Mouse (Mus musculus): ENCODE measurements at regions not wholly inside any gene's neighbourhood (a gene's known extent, or its start where the extent isn't known, plus 50 kb on each side); places are given as distances from the start of the nearest gene placed in this dataset.

GRCm38 (mm10) chr9:52330652-52331051, 162.3 kb upstream of the Zc3h12c start:
- DNase-seq (ENCODE audit: low spot score in 2 of 2), result no peak
- no peak overlapping the region for H3K4me3 ChIP-seq
- H3K27ac ChIP-seq, result no peak overlapping the region
- TF ChIP-seq CTCF (conservative IDR thresholded peaks at IDR 0.05), result no peak

- no peak for DNase-seq (ENCODE audit: low spot score in 2 of 2)
- no peak for TF ChIP-seq CTCF (conservative IDR thresholded peaks at IDR 0.05)
- no peak overlapping the region for H3K4me3 ChIP-seq
- H3K27ac ChIP-seq, result no peak overlapping the region
Measured at GRCm38 (mm10) chr9:52324347-52324746, 156.0 kb upstream of the Zc3h12c start.

- H3K4me3 ChIP-seq, result no peak overlapping the region
- no peak overlapping the region for H3K27ac ChIP-seq
- TF ChIP-seq CTCF (conservative IDR thresholded peaks at IDR 0.05), result peak; percentile 60
- DNase-seq (ENCODE audit: low spot score in 2 of 2), result no peak
Measured at GRCm38 (mm10) chr9:52323757-52324156, 155.4 kb upstream of the Zc3h12c start.

GRCm38 (mm10) chr9:52323226-52323625, 154.9 kb upstream of the Zc3h12c start:
- TF ChIP-seq CTCF (conservative IDR thresholded peaks at IDR 0.05), result no peak
- Histone ChIP-seq H3K4me3 (no peak overlapping the region), H3K27ac (no peak overlapping the region)
- DNase-seq (ENCODE audit: low spot score in 2 of 2), result no peak

- DNase-seq (ENCODE audit: low spot score in 2 of 2), result no peak
- no peak overlapping the region for H3K4me3 ChIP-seq
- TF ChIP-seq CTCF (conservative IDR thresholded peaks at IDR 0.05), result no peak
- H3K27ac ChIP-seq, result no peak overlapping the region
Measured at GRCm38 (mm10) chr9:52301521-52301920, 133.1 kb upstream of the Zc3h12c start.

GRCm38 (mm10) chr9:52298329-52298728, 130.0 kb upstream of the Zc3h12c start:
- H3K4me3 ChIP-seq, result no peak overlapping the region
- peak; percentile 88 for TF ChIP-seq CTCF (conservative IDR thresholded peaks at IDR 0.05)

GRCm38 (mm10) chr9:52294699-52295098, 126.3 kb upstream of the Zc3h12c start:
- no peak for DNase-seq (ENCODE audit: low spot score in 2 of 2)
- TF ChIP-seq CTCF (conservative IDR thresholded peaks at IDR 0.05), result no peak
- H3K4me3 ChIP-seq, result no peak overlapping the region
- H3K27ac ChIP-seq, result no peak overlapping the region

More at GRCm38 (mm10) chr9:52298329-52298728, 130.0 kb upstream of the Zc3h12c start:
- H3K27ac ChIP-seq, result no peak overlapping the region
- peak; percentile 26 to 55 for DNase-seq (ENCODE audit: low spot score in 2 of 2)

- H3K4me3 ChIP-seq, result no peak overlapping the region
- no peak for TF ChIP-seq CTCF (conservative IDR thresholded peaks at IDR 0.05)
- no peak for DNase-seq (ENCODE audit: low spot score in 2 of 2)
- H3K27ac ChIP-seq, result no peak overlapping the region
Measured at GRCm38 (mm10) chr9:52289069-52289468, 120.7 kb upstream of the Zc3h12c start.

- no peak overlapping the region for H3K27ac ChIP-seq
- no peak for DNase-seq (ENCODE audit: low spot score in 2 of 2)
- no peak; the same call in 1 of the 2 replicates for TF ChIP-seq CTCF (conservative IDR thresholded peaks at IDR 0.05)
- H3K4me3 ChIP-seq, result no peak overlapping the region
Measured at GRCm38 (mm10) chr9:52287761-52288275, 119.4 kb upstream of the Zc3h12c start.

GRCm38 (mm10) chr9:52287246-52287651, 118.9 kb upstream of the Zc3h12c start:
- peak overlapping the region; percentile 33 for H3K4me3 ChIP-seq
- peak; percentile 39 to 77 for DNase-seq (ENCODE audit: low spot score in 2 of 2)
- H3K27ac ChIP-seq, result no peak overlapping the region
- peak; percentile 95 for TF ChIP-seq CTCF (conservative IDR thresholded peaks at IDR 0.05)

GRCm38 (mm10) chr9:52286104-52286503, 117.7 kb upstream of the Zc3h12c start:
- no peak for DNase-seq (ENCODE audit: low spot score in 2 of 2)
- no peak for TF ChIP-seq CTCF (conservative IDR thresholded peaks at IDR 0.05)
- no peak overlapping the region for H3K27ac ChIP-seq
- H3K4me3 ChIP-seq, result no peak overlapping the region

GRCm38 (mm10) chr9:52283558-52283957, 115.2 kb upstream of the Zc3h12c start:
- DNase-seq (ENCODE audit: low spot score in 2 of 2), result no peak
- no peak for TF ChIP-seq CTCF (conservative IDR thresholded peaks at IDR 0.05)
- Histone ChIP-seq H3K4me3 (no peak overlapping the region), H3K27ac (no peak overlapping the region)

- Histone ChIP-seq H3K4me3 (no peak overlapping the region), H3K27ac (no peak overlapping the region)
- no peak for DNase-seq (ENCODE audit: low spot score in 2 of 2)
- no peak for TF ChIP-seq CTCF (conservative IDR thresholded peaks at IDR 0.05)
Measured at GRCm38 (mm10) chr9:52280995-52281394, 112.6 kb upstream of the Zc3h12c start.

- no peak overlapping the region for H3K27ac ChIP-seq
- no peak overlapping the region for H3K4me3 ChIP-seq
- TF ChIP-seq CTCF (conservative IDR thresholded peaks at IDR 0.05), result no peak
- DNase-seq (ENCODE audit: low spot score in 2 of 2), result no peak
Measured at GRCm38 (mm10) chr9:52280556-52280955, 112.2 kb upstream of the Zc3h12c start.

GRCm38 (mm10) chr9:52278701-52279023, 110.3 kb upstream of the Zc3h12c start:
- H3K4me3 ChIP-seq, result no peak overlapping the region
- TF ChIP-seq CTCF (conservative IDR thresholded peaks at IDR 0.05), result no peak
- DNase-seq (ENCODE audit: low spot score in 2 of 2), result no peak
- H3K27ac ChIP-seq, result peak overlapping the region; percentile 43; the same call in 1 of the 2 replicates
